Mouse (Mus musculus): ENCODE results near the gene 6030468B19Rik.
"Not testable (repeated sequence)": the region's sequence is repeated elsewhere in the genome, so short reads cannot be mapped to it uniquely, and the experiment has no call there.

Gene 6030468B19Rik

GRCm38 (mm10) chr11:117828888-117829604, 31.6 kb downstream of the 6030468B19Rik start:
- no peak for DNase-seq (ENCODE audit: low spot score)

GRCm38 (mm10) chr11:117829671-117830215, 32.3 kb downstream of the 6030468B19Rik start:
- DNase-seq (ENCODE audit: low spot score) = no peak

GRCm38 (mm10) chr11:117830401-117830800, 32.9 kb downstream of the 6030468B19Rik start:
- no peak for DNase-seq (ENCODE audit: low spot score)

DNA sequence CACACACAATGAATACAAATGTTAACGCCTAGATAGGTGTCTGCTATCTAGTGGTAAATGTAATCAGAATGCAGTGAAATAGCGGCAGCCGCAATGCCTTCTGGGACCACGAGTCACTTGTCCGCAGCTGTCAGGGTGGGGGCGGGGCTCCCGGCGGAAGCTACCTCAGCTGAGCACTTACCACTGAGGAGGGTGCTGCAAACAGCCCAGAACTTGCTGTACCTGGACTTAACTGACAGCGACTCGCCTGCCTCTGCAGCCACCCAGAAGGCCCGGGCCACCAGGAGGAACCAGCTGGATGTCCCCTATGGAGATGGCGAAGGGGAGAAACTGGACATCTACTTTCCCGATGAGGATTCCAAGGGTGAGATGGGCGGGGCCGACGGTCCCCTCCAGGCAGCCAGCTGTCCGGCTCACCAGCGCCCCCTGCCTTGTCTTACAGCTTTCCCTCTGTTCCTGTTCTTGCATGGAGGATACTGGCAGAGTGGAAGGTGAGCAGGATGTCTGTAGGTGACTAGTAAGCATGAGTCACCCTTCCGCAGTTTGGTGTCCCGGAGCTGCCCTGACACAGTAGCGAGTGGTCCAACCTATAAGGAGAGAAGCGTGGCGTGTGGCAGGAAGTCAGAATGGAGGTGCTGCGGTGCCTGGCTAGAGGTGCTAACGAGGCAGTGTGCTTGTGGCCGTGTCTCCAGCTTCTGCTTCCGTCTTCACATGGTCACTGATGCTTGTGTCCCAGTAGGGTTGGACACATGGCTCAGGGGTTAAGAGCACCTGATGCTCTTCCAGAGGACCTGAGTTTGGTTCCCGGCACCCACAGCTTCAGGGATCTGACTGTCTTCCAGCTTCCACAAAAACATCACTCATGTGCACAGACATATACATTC, 34.9 kb downstream of the 6030468B19Rik start:
- DNase-seq (ENCODE audit: low spot score) = peak; percentile 78

GRCm38 (mm10) chr11:117833509-117833908, 36.0 kb downstream of the 6030468B19Rik start:
- DNase-seq (ENCODE audit: low spot score) = not testable (repeated sequence)

- DNase-seq (ENCODE audit: low spot score) = no peak
These were observed 36.6 kb downstream of the 6030468B19Rik start for GRCm38 (mm10) chr11:117834086-117834485.

DNA sequence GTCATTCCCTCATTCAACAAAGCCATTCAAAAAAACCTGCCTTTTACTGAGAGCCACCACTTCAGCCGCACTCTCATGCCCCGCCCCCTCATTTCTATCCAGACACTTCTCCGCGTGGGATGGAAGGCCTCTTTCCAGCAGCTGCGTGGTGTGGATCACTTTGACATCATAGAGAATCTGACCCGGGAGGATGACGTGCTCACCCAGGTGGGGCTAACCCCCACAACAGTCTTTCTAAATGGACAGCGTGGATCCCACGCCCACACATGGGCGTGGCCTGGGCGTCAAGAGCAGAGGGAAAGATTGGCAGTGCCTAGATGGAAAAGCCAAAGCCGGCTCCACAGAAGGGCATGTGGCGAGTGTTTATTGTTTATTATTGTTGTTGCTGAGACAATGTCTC, 38.8 kb downstream of the 6030468B19Rik start:
- no peak for DNase-seq (ENCODE audit: low spot score)

DNA sequence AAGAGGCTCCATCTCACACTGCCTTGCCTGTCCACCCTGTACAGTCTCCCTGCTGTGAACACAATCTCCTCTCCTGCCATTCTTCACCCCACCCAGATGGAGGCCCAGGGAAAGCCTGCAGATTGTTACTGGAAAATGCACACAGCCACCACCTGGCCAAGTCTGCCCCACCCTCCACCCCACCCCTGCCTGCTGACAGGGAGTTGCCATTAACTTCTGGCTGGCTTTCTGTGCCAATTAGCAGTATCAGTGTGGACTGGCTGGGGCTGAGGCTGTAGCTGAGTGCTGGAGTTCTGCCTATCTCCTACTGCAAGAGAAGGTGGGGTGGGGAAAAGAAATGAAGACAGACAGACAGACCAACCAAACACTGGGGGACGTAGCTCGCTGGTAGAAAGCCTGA, 41.1 kb downstream of the 6030468B19Rik start:
- DNase-seq (ENCODE audit: low spot score) = no peak

DNA sequence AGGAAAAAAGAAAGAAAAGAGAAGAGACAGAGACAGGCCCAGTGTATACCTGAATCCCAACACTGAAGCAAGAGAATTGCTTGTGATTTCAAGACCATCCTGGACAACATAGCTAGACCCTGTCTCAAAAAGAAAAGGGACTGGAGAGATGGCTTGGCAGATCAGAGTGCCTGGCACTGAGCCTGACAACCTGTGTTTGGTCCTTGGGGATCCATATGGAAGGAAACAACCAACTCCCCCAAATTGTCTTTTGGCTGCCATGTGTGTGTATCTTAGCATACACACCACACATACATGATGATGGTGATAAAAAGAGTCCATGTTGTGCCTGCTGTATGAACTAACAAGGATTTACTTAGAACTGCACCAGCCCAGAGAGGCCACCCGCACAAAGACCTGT, 41.6 kb downstream of the 6030468B19Rik start:
- DNase-seq (ENCODE audit: low spot score) = no peak

- DNase-seq (ENCODE audit: low spot score) = no peak
These were observed 43.5 kb downstream of the 6030468B19Rik start for GRCm38 (mm10) chr11:117840910-117841309.

DNA sequence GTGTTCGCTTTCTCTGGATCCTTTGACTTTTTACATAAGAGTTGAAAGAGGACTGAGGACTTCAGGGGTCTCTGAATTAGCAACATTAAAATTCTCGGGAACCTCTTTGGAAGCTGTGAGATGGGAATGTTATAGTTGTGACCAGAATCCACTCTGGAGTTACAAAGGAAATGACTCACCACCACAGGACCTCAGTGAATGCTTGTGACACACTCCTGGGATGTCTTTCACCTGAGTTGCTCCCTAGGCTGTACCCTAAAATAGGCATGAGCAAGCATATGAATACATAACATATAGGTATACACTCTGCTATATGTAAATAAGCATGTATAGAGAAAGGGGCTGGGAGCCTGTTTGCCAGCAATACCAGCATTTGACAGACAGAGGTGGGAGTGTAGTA, 46.0 kb downstream of the 6030468B19Rik start:
- no peak for DNase-seq (ENCODE audit: low spot score)

- no peak for DNase-seq (ENCODE audit: low spot score)
These were observed 47.5 kb downstream of the 6030468B19Rik start for GRCm38 (mm10) chr11:117844997-117845396.

- no peak for DNase-seq (ENCODE audit: low spot score)
These were observed 48.2 kb downstream of the 6030468B19Rik start for GRCm38 (mm10) chr11:117845651-117846050.

GRCm38 (mm10) chr11:117846640-117847039, 49.2 kb downstream of the 6030468B19Rik start:
- no peak for DNase-seq (ENCODE audit: low spot score)

DNA sequence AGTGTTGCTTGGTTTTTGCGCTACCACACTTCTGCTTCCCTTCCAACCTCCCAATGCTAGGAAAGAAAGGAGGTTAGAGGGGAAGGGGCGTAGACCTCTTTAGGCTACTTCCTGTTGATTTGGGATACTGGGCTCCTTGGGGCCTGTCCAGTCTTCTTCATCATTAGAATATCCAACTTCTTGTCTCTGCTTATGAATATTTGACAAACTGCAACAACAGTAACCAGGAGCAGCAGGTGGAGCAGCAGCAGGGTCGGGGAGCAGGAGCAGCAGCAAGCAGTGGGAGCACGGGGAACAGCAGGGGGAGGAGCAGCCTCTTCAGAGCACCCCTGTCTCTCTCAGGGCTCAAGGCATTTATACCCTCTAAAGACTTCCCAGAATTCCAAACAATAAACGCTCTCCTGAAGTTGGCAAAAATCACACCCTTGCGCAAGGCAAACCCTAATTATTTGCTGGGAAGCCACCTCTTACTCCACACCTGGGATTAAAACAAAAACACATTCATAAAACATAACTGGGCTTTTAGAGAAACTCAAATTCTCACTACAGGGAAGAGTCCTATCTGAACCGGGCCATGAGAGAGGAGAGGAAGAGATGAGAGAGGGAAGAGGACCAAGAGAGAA, 50.2 kb downstream of the 6030468B19Rik start:
- DNase-seq (ENCODE audit: low spot score) = no peak

DNA sequence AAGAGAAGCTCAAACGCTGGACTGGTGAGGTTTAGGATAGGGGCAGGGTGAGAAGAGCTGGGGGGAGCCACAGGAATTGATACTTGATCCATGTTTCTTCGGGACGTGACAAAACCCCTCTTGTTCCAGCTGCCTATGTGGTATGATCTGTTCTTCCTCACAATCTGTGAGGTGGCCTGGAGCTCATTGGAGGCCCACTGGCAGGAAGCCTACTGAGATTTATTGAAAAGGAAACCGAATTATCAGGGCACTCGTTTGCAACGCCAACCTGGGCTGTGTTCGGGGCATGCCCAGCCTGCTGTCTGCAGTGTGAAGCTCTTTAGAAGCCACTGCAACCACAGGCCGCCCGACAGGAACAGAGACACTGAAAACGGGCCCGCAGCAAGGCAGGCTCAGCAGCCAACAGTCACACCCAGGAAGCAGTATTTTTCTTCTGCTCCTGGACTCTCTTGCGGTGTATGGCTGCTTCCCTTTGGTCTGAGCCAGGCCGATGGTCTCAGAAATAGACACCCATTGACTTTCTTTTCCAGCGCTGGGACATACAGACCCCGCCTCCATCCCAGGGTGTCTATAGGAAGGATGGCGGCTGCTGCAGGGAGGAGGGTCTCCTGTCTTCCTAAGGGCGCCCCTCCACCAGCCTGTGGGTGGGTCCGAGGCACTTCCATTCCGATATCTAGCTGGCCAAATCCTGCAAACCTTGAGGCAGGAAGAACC, 51.0 kb downstream of the 6030468B19Rik start:
- peak; percentile 45 for DNase-seq (ENCODE audit: low spot score)

DNA sequence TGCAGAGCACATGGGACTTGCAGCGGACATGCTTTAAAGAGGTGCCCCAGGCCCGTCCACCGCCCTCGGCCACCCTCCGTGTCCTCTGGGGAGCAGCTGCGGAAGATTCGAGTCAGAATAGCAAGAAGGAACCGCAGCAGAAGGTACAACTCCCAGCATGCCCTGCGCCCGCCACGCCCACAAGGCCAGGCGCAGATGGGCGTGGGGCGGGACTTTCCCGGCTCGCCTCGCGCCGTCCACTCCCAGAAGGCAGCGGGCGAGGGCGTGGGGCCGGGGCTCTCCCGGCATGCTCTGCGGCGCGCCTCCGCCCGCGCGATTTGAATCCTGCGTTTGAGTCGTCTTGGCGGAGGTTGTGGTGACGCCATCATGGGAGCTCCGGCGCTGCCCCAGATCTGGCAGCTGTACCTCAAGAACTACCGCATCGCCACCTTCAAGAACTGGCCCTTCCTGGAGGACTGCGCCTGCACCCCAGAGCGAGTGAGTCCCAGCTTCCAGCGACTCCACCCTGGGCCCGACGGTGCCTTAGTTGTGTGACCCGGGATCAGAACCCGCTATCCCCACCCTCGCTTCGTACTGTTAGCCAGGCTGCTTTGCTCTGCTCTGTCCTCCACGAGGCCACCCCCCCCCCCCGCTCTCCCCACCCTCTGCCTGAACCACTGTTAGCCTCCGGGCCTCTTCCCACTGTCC, 51.7 kb downstream of the 6030468B19Rik start, which contains the start of gene Birc5:
Gene Birc5 (plus strand): TSS at position 267 of the 687 bp plus-strand sequence.
- peak; percentile 97 for DNase-seq (ENCODE audit: low spot score)

DNA sequence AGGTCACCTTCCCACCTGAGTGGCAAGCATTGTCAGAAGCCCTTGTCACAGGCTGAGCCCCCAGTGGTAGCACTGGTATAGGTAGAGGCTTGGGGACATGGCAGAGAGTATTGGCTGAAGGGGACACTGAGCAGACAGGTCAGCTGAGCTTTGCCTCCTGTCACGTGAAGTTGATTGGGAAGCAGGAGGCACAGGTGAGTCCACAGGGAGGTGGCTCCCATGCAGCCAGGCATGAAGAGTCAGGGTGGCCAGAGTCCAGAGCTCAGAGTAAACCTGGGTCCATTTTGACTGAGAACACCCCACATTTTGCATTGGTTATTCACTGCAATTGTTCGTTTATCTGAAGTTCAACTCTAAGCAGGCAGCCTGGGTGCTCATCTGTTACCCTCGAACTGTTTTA, 55.4 kb downstream of the 6030468B19Rik start:
- no peak for DNase-seq (ENCODE audit: low spot score)

GRCm38 (mm10) chr11:117854241-117854640, 56.8 kb downstream of the 6030468B19Rik start:
- no peak for DNase-seq (ENCODE audit: low spot score)

- no peak for DNase-seq (ENCODE audit: low spot score)
These were observed 57.9 kb downstream of the 6030468B19Rik start for GRCm38 (mm10) chr11:117855360-117855759.

DNA sequence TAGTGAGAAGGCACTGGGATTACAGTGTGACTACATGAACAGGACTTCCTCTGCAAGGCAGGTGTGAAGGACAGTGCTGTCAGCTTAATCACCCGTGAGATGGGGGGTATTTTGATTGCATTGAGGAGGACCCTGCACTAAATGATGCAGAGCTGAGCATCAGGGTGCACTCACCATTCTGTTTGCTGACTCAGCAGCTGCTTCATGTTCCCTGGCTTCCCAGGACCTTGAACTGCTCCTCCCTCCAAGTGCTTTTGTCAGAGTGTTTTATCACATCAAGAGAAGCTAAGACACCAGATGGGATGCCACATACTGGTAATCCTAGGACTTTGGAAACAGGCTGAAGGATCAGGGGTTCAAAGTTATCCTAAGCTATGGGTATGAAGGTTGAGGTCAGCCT, 58.5 kb downstream of the 6030468B19Rik start:
- DNase-seq (ENCODE audit: low spot score) = no peak
